Mouse (Mus musculus): ENCODE measurements around the gene Psmc6. TPM values are rescaled to one million over a fixed set of nuclear protein-coding genes. Genes with fewer than 3 reads are reported as not detected.

Gene Psmc6
- 142 and 169 TPM in 2 replicates for polyA plus RNA-seq (2014; fragmentation: Nextera tagmentation; extraction: Ambion mirVana)

DNA sequence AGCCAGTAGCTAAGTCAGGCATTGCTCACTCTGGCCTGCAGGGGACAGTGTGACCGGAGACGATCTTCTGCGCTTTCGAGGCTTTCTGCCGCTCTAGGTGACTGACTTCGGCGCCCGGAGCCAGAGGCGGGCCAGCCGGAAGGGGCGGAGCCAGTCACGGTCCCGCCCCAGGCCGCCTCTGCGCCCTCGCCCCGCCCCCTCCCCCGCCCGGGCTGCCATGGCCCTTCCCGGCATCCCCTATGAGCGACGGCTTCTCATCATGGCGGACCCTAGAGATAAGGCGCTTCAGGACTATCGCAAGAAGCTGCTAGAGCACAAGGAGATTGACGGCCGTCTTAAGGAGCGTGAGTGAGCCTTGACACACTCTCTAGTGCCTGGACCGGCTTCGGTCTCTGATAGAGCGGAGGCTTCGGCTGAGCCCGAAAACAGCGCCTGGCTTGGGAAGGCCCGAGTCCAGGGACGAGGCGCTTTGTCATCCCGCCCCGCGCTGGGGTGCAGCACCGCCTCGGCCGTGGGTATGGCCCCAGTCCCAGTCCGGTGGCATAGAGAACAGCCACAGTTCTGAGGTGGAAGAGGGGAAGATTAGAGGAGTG is at the start of gene Psmc6:
Gene Psmc6 (plus strand): TSS at position 200 of the 593 bp plus-strand sequence.
- Histone ChIP-seq H3K4me3 (ENCODE audit: low read depth, low read length) (peak within 1 kb of the TSS; percentile 97), H3K36me3 (ENCODE audit: control insufficient read depth, insufficient read depth, low read length) (peaks cover 33% of the 10 kb centered on the region), H3K27me3 (replicated peaks; ENCODE audit: control insufficient read depth, insufficient read depth, low read length) (no peaks in the 10 kb centered on the region), H3K27ac (ENCODE audit: low read depth) (peak within 1 kb of the TSS; percentile 83), H3K9me3 (ENCODE audit: control insufficient read depth, low read length) (no peaks in the 10 kb centered on the region), H3K9ac (ENCODE audit: low read length) (peak within 1 kb of the TSS; percentile 87), H3K4me1 (replicated peaks; ENCODE audit: control insufficient read depth, insufficient read depth, low read length) (peaks cover 4% of the 10 kb centered on the region), H3K4me2 (ENCODE audit: low read length) (peak within 1 kb of the TSS; percentile 67)
- ATAC-seq (replicated peaks; ENCODE audit: low FRiP score, low TSS enrichment, low read depth) (peak; percentile 97), DNase-seq (ENCODE audit: low spot score) (peak; percentile 95)
- WGBS, result under 1% methylated on average over 43 of the region's 44 CpGs

DNA sequence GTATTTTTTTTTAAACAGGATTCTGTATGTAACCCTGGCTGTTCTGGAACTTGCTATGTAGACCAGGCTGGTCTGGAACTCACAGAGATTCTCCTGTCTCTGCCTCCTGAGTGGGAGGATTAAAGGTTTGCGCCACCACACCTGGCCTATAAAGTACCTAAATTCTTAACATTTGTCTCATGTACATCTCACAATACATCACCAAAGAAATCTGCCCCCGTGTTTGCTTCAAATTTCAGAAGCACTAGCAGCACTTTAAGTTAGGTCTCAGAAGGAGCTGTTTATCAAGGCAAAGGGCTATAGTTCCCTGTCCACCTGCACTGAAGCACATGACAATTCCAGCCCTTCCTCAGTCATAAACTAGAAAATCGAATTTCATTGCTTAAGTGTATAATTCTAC is 47.5 kb upstream of the Psmc6 start:
- Histone ChIP-seq H3K4me1 (replicated peaks; ENCODE audit: control insufficient read depth, insufficient read depth, low read length) (no peaks in the 10 kb centered on the region), H3K9me3 (ENCODE audit: control insufficient read depth, low read length) (no peaks in the 10 kb centered on the region), H3K4me2 (ENCODE audit: low read length) (no peak overlapping the region), H3K9ac (ENCODE audit: low read length) (no peak overlapping the region), H3K27me3 (replicated peaks; ENCODE audit: control insufficient read depth, insufficient read depth, low read length) (no peaks in the 10 kb centered on the region), H3K36me3 (ENCODE audit: control insufficient read depth, insufficient read depth, low read length) (peaks cover 5% of the 10 kb centered on the region), H3K4me3 (ENCODE audit: low read depth, low read length) (no peak overlapping the region), H3K27ac (ENCODE audit: low read depth) (no peak overlapping the region)
- DNase-seq (ENCODE audit: low spot score) (no peak), ATAC-seq (replicated peaks; ENCODE audit: low FRiP score, low TSS enrichment, low read depth) (no peak)
- 86% methylated on average over 3 of the region's 3 CpGs for WGBS

DNA sequence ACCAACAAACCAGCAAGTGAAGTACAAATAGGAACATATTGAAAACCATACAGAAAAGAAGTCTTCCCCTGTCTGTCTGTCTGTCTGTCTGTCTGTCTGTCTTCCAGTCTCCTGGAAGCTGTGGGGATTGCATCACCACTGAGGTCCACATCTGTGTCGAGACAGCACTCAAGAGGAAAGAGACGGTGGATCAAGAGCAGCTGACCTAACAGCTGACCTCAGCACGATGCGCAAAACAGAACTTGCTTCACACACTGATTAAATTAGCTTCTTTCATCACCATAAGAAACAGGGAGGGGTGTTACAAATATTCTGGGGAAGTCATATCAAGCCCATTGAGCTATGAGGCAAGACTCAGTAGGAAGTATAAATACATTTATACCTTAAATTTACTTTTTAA is 38.0 kb upstream of the Psmc6 start:
- no peak for ATAC-seq (replicated peaks; ENCODE audit: low FRiP score, low TSS enrichment, low read depth)
- H3K9ac ChIP-seq (ENCODE audit: low read length), result no peak overlapping the region
- 82% methylated on average over 4 of the region's 4 CpGs for WGBS

DNA sequence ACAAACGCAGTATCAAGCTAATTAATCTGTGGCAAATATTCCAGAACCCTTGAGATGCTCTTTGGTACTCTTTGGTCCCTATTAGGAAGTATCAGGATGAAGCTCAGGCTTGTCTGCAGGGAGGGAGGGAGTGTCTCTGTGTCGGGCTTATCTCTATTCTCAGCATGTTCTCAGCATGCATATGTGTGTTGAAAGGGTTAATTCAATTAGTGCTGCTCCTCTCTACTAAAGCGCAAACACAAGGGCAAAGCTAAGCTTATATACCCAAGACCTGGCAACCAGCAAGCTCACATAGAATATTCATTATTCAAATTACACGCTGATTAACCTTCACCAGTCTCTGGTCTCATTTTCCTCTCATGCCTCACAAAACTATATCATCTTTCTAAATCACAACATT is 25.6 kb upstream of the Psmc6 start:
- 77% methylated on average over 4 of the region's 4 CpGs for WGBS
- Histone ChIP-seq H3K27me3 (replicated peaks; ENCODE audit: control insufficient read depth, insufficient read depth, low read length) (no peaks in the 10 kb centered on the region), H3K4me3 (ENCODE audit: low read depth, low read length) (no peak overlapping the region), H3K9me3 (ENCODE audit: control insufficient read depth, low read length) (no peaks in the 10 kb centered on the region), H3K9ac (ENCODE audit: low read length) (no peak overlapping the region), H3K27ac (ENCODE audit: low read depth) (no peak overlapping the region), H3K36me3 (ENCODE audit: control insufficient read depth, insufficient read depth, low read length) (peaks cover 42% of the 10 kb centered on the region), H3K4me2 (ENCODE audit: low read length) (no peak overlapping the region), H3K4me1 (replicated peaks; ENCODE audit: control insufficient read depth, insufficient read depth, low read length) (no peaks in the 10 kb centered on the region)
- ATAC-seq (replicated peaks; ENCODE audit: low FRiP score, low TSS enrichment, low read depth), result no peak
- DNase-seq (ENCODE audit: low spot score), result no peak

More for the DNA sequence above, 38.0 kb upstream of the Psmc6 start:
- Histone ChIP-seq H3K9me3 (ENCODE audit: control insufficient read depth, low read length) (no peaks in the 10 kb centered on the region), H3K4me3 (ENCODE audit: low read depth, low read length) (no peak overlapping the region), H3K27ac (ENCODE audit: low read depth) (no peak overlapping the region), H3K4me1 (replicated peaks; ENCODE audit: control insufficient read depth, insufficient read depth, low read length) (no peaks in the 10 kb centered on the region), H3K27me3 (replicated peaks; ENCODE audit: control insufficient read depth, insufficient read depth, low read length) (no peaks in the 10 kb centered on the region), H3K36me3 (ENCODE audit: control insufficient read depth, insufficient read depth, low read length) (peaks cover 30% of the 10 kb centered on the region), H3K4me2 (ENCODE audit: low read length) (no peak overlapping the region)
- DNase-seq (ENCODE audit: low spot score), result no peak

DNA sequence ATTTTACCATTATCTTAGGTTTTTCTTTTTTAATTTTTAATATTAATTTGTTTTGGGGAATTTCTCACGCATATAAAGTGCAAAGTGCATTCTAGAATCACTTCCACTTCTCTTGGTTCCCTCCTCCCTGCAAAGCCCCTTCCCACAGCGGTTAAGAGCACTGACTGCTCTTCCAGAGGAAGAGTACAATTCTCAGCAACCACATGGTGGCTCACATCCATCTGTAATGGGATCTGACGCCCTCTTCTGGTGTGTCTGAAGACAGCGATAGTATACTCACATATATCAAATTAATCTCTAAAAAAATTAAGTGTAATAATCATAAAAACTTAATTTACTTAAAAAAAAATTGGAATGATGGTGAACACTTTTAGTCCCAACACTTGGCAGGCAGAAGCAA is 25.2 kb upstream of the Psmc6 start:
- Histone ChIP-seq H3K36me3 (ENCODE audit: control insufficient read depth, insufficient read depth, low read length) (peaks cover 38% of the 10 kb centered on the region), H3K9me3 (ENCODE audit: control insufficient read depth, low read length) (no peaks in the 10 kb centered on the region), H3K4me1 (replicated peaks; ENCODE audit: control insufficient read depth, insufficient read depth, low read length) (no peaks in the 10 kb centered on the region), H3K4me2 (ENCODE audit: low read length) (no peak overlapping the region), H3K4me3 (ENCODE audit: low read depth, low read length) (no peak overlapping the region), H3K27ac (ENCODE audit: low read depth) (no peak overlapping the region), H3K27me3 (replicated peaks; ENCODE audit: control insufficient read depth, insufficient read depth, low read length) (no peaks in the 10 kb centered on the region), H3K9ac (ENCODE audit: low read length) (no peak overlapping the region)
- no peak for DNase-seq (ENCODE audit: low spot score)
- 81% methylated on average over 4 of the region's 4 CpGs for WGBS
- no peak for ATAC-seq (replicated peaks; ENCODE audit: low FRiP score, low TSS enrichment, low read depth)

DNA sequence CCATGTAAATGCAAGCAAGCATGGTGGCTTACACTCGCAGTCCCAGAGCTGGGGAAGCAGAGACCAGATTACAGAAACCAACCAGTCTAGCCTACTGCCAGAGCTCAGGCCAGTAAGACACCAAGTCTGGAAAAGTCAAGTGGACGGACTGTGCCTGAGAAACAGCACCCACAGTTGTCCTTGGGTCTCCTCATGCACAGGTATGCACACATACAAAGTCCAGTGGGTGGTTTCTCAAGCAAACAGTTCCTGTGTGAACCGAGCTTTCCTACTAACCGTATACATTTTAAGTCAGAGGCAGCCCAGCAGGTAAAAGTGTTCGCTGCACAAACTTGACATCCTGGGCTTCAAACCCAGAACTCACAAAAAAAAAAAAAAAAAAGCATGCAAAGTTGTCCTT is 23.7 kb upstream of the Psmc6 start:
- no peak for DNase-seq (ENCODE audit: low spot score)
- Histone ChIP-seq H3K4me2 (ENCODE audit: low read length) (no peak overlapping the region), H3K9me3 (ENCODE audit: control insufficient read depth, low read length) (no peaks in the 10 kb centered on the region), H3K9ac (ENCODE audit: low read length) (no peak overlapping the region), H3K27ac (ENCODE audit: low read depth) (no peak overlapping the region), H3K36me3 (ENCODE audit: control insufficient read depth, insufficient read depth, low read length) (peaks cover 26% of the 10 kb centered on the region), H3K4me3 (ENCODE audit: low read depth, low read length) (no peak overlapping the region), H3K27me3 (replicated peaks; ENCODE audit: control insufficient read depth, insufficient read depth, low read length) (no peaks in the 10 kb centered on the region), H3K4me1 (replicated peaks; ENCODE audit: control insufficient read depth, insufficient read depth, low read length) (no peaks in the 10 kb centered on the region)
- 89% methylated on average over 5 of the region's 5 CpGs for WGBS
- ATAC-seq (replicated peaks; ENCODE audit: low FRiP score, low TSS enrichment, low read depth), result no peak

DNA sequence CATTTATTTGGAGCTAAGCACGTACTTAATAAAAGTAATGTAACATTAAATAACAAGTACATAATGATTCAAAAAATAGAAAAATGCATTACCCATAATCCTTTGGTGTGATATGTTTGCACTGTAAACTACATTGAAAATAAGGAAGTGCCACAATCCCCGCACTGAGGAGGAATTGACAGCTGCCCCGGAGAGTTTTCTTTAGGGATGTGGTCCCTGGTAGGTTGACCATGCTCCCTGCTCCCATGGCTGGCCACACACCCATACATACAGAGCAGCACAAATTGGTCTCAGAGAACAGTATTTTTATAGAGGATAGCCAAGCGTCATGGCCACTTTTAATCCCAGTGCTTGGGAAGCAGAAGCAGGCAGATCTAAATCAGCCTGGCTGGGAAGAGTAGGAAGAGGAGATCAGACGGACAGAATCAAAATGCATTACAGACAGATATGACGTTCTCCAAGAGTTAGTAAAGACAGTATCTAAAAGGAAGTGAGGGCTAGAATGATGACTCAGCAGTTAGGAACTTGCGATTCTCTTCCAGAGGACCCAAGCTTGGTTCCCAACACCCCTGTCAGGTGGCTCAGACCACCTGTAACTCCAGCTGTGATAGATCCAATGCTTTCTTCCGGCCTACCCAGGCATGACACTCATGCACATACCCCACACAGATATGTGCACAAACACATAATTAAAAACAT is 21.8 kb upstream of the Psmc6 start:
- no peak for DNase-seq (ENCODE audit: low spot score)
- Histone ChIP-seq H3K27ac (ENCODE audit: low read depth) (no peak overlapping the region), H3K9ac (ENCODE audit: low read length) (no peak overlapping the region), H3K4me3 (ENCODE audit: low read depth, low read length) (no peak overlapping the region), H3K4me2 (ENCODE audit: low read length) (no peak overlapping the region), H3K27me3 (replicated peaks; ENCODE audit: control insufficient read depth, insufficient read depth, low read length) (no peaks in the 10 kb centered on the region), H3K36me3 (ENCODE audit: control insufficient read depth, insufficient read depth, low read length) (peaks cover 19% of the 10 kb centered on the region), H3K9me3 (ENCODE audit: control insufficient read depth, low read length) (no peaks in the 10 kb centered on the region), H3K4me1 (replicated peaks; ENCODE audit: control insufficient read depth, insufficient read depth, low read length) (no peaks in the 10 kb centered on the region)
- ATAC-seq (replicated peaks; ENCODE audit: low FRiP score, low TSS enrichment, low read depth), result no peak; the same call in 1 of the 2 replicates
- 86% methylated on average over 8 of the region's 8 CpGs for WGBS

DNA sequence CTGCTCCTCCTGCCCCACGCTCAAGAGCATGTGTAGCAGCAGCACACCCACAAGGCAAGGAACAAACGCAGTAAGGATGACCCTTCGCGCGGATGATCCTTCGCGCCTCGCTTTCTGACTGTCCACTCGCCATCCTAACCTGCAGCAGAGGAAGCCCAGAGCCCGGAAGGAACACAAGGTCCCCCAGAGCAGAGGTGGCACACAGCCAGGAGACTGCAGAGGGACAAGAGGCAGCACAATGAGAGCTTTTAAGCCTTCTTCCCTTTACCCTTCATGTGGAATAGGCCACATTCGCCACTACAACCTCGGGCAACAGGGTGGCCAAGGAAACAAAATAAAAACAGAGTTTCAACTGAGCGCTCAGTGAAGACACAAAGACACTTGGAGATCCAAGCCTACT is 19.9 kb upstream of the Psmc6 start:
- Histone ChIP-seq H3K27me3 (replicated peaks; ENCODE audit: control insufficient read depth, insufficient read depth, low read length) (no peaks in the 10 kb centered on the region), H3K4me2 (ENCODE audit: low read length) (no peak overlapping the region), H3K9me3 (ENCODE audit: control insufficient read depth, low read length) (no peaks in the 10 kb centered on the region), H3K9ac (ENCODE audit: low read length) (no peak overlapping the region), H3K27ac (ENCODE audit: low read depth) (no peak overlapping the region), H3K4me3 (ENCODE audit: low read depth, low read length) (no peak overlapping the region), H3K36me3 (ENCODE audit: control insufficient read depth, insufficient read depth, low read length) (peaks cover 9% of the 10 kb centered on the region; the same call in 1 of the 2 replicates), H3K4me1 (replicated peaks; ENCODE audit: control insufficient read depth, insufficient read depth, low read length) (no peaks in the 10 kb centered on the region)
- no peak for DNase-seq (ENCODE audit: low spot score)
- no peak for ATAC-seq (replicated peaks; ENCODE audit: low FRiP score, low TSS enrichment, low read depth)
- WGBS, result 91% methylated on average over 13 of the region's 13 CpGs

DNA sequence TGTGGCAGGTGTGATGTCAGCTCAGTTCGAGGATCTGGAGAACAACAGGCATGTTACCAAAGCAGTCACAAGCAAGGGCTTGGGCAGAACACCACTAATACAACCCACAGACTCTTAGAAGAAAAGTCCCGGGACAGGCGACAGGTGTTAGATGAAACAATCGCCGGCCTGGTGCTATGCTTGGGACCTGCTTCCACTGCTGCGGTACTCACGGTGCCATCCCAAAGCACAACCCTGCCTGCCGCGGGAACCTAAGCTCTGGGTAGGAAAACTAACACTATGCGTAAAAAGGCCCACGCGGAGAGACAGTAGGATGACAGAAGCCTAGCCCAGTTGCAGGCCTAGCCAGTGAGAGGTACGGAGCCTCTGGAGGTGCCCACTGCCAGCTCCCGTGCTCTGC is 19.5 kb upstream of the Psmc6 start:
- Histone ChIP-seq H3K9me3 (ENCODE audit: control insufficient read depth, low read length) (no peaks in the 10 kb centered on the region), H3K9ac (ENCODE audit: low read length) (no peak overlapping the region), H3K36me3 (ENCODE audit: control insufficient read depth, insufficient read depth, low read length) (peaks cover 4% of the 10 kb centered on the region; the same call in 1 of the 2 replicates), H3K27ac (ENCODE audit: low read depth) (no peak overlapping the region), H3K4me2 (ENCODE audit: low read length) (no peak overlapping the region), H3K27me3 (replicated peaks; ENCODE audit: control insufficient read depth, insufficient read depth, low read length) (no peaks in the 10 kb centered on the region), H3K4me1 (replicated peaks; ENCODE audit: control insufficient read depth, insufficient read depth, low read length) (no peaks in the 10 kb centered on the region; the same call in 1 of the 2 replicates), H3K4me3 (ENCODE audit: low read depth, low read length) (no peak overlapping the region)
- no peak for ATAC-seq (replicated peaks; ENCODE audit: low FRiP score, low TSS enrichment, low read depth)
- WGBS, result 91% methylated on average over 14 of the region's 14 CpGs
- DNase-seq (ENCODE audit: low spot score), result no peak

All from intestine, embryonic 14.5 days (tissue).